Mouse (Mus musculus): ENCODE results near the gene Sh3pxd2a.

GRCm38 (mm10) chr19:47473453-47473852 is 9.3 kb upstream of the Sh3pxd2a start:
- TF ChIP-seq CTCF (IDR thresholded peaks at IDR 0.05; ENCODE audit: low read depth) = no peak
- TF ChIP-seq EP300 (IDR thresholded peaks at IDR 0.05; ENCODE audit: low read depth) = no peak

All from liver, postnatal 0 days (tissue).